Mouse (Mus musculus) heart, postnatal 25 days (tissue): ENCODE data around the gene Asic2. TPM values are rescaled to one million over a fixed set of nuclear protein-coding genes. Genes with fewer than 3 reads are reported as not detected.

ENCODE experiments used
- DNase-seq: peaks from one replicate; pipeline ENCODE4 v3.0.0; 2022; ENCODE audit warnings: low spot score
- intact Hi-C: fragments of 180-260 bp; cut with DNase I; formaldehyde crosslinking; loops from one replicate; pipeline ENCODE4 v1.15.1; 2025
- total RNA-seq, 2 experiments: library from RNA; stranded (reverse); gene quantifications; 2 replicates each; pipeline ENCODE4 v1.2.3; 2021

The Asic2 gene
- total RNA-seq, 2 experiments from 2014 or later = not detected

DNA sequence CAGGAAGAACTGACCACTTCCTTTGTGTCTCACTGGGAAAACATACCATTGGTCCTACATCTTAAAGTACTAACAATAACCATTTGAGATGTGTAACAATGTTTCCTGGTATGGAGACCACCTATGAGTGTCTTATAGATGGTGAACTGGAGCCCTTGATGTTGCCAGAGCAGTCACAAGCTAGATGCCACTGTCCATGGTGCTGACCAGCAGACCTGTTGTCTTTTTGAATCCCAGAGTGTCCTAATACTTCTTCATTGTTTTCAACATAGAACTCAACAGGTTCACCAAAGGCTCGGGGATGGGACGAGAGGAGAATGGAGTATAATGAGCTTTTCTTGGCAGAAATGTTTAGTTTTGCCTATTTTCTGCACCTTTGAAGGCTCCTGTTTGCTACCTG is 962.4 kb downstream of the Asic2 start:
- no peak for DNase-seq
- intact Hi-C loops = no loop called here

DNA sequence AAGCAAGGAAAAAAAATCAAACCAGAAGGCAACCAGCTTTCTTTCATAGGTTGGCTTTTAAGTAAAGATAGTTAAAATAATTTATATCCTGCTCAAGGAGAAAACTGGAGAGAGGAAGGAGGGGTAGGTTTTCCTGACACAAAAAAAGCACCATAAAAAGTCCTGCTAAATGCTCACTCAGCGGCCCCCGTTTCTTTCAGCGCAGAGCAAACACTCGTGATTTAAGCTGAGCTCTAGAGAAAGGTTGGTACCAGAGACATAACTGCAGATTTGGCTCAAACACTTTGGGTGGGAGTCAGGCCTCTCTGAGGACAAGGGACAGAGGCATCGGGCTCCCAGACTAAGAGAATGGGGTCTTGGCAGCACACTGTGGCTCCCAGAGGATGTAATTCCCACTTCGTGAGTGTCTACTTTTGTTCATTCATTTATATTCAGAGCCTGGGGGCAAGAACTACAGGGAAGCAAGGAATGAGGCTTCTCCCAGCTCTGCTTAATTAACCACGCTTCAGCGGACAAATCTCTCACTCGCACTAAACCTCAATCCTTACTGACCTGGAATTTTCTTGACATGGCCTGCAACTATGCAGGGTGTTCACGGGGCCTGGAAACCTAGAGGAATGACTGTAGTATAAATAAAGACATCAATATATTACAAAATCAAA is 965.4 kb downstream of the Asic2 start:
- no peak for DNase-seq
- intact Hi-C loops = no loop called here

DNA sequence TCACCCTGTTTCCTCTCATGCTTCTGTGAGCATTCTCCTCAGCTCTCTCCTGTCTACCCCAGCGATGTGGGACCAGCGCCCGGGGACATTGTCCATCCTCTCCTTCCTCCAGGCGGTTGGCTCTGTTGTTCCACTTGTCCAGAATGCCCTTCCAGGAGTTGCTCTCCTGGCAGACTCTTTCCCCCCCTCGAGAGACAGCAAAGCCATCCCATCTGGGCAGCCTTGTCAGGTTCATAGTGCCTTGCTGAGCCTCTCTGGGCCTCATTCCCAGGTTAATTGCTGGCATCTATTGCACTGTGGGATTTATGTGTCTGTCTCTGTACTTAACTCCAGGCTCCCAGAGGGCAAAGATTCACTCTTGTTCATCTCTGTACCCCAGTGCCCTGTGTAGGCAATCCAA is 972.6 kb downstream of the Asic2 start:
- intact Hi-C loops = no loop called here
- DNase-seq = no peak

DNA sequence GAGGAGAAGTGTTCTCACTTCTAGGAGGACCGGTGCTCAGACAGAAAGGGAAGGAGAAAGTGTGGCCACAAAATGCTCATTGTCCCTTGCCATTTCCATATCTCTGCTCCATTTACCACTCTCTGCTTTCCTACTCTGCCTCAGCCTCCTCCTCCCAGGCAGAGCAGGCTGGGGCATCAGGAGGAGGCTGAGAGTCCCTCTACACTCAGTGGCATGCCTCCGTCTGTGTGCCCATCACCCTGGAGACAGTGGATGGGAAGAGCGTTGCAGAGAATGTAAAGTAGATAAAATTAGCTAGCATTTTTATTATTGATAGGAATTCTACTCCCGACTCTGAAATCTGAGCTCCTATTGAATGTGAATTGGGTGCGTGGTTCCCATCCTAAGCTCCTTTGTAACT is 984.7 kb downstream of the Asic2 start:
- intact Hi-C loops = no loop called here

DNA sequence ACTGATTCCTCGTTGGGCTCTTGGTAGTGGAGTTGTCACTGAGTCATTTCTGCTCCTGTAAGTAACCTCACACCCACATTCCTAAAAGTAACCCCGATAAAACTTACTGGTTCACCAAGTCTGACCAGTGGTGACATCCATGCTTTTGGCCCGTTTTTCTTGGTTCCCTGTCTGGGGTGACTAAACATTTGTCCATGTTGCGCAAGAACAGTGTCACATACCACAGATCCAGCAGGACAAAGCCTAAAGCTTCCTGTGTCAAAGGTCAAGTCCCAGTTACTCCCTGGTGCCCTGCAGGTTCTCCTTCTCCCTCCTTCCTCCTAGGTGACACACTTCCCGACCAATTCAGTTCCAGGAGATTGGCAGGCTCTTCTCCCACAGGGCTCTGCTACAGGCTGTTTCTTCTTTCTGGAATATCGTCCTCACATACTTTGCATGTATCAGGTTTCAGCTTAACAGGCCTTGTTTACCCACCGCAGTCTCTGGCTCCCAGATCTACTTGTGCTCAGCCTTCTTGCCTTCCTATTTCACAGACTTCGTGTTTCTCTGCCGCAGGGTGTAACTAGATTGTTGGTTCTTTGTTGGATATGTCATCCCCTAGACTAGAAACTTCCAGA is 991.9 kb downstream of the Asic2 start:
- intact Hi-C loops = no loop called here
- DNase-seq = no peak

More for the DNA sequence above, 984.7 kb downstream of the Asic2 start:
- DNase-seq = no peak

DNA sequence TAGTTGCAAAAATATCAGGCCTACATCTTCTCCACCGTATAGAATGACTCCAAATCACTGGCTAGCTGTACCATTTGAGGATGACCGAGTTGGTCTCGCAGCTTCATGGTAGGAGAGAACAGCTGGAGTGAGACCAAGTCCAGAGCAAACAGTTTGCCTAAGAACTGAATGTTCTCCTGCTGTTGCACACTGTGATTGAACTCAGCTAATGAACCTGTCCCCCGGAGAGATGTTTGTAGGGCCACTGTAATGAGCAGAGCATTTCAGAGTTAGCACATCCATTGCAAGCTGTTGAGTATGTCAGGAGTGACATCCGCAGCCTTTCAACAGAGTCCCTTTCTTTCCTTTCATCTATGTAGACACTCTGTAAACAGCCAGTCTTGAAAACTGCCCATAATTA is 993.6 kb downstream of the Asic2 start:
- intact Hi-C loops = no loop called here
- no peak for DNase-seq

DNA sequence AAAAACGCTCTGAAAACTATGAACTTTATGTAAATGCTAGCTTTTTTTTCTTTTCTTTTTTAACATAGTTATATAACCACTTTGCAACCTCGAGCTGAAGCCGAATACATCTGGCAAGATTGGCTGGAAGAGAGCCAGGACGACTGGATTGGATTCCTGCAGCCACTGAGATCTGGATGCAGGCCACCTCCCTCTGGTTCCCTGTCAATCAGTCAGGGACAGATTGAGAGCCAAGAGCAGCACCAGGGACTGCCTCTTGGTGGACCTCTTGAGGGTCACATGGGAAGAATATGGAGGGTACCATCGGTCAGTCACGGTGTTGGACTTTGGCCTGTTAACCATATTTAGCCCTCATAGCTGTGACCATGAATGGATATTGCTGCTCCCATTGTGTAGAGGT is 994.3 kb downstream of the Asic2 start:
- intact Hi-C loops = no loop called here
- DNase-seq = peak; percentile 33

DNA sequence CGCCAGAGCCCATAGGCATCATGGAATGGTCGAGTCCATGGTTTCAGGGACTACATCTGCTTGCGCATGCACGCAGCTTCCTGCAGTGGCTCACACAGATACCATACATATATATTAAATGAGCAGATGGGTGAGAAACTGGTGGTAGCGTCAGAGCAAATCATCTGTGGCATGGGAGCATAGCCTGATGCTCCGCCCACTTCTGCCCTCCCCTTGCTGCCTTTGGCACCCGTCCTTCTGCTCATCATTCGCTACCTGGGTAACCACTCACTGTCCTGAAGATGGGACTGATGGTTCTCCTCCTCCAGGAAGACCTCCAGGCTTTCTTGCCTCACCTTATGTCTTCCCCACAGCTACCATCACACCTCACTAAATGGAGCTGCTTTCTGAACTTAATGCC is 995.0 kb downstream of the Asic2 start:
- intact Hi-C loops = no loop called here
- no peak for DNase-seq

DNA sequence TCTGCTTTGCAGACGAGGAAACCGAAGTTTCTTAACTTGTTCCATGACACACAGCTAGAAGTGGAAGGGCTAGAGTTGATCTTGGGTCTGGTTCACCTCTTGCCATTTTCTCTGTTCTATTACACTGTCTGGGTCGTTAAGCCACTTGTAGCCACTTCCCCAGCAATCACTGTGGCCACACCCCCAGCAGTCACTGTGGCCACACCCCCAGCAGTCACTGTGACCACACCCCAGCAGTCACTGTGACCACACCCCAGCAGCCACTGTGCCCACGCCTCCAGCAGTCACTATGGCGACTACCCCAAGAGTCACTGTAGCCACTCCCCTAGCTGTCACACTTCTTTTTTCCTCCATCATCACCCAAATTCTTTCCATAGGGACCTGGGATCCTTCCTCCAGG is 1000.7 kb downstream of the Asic2 start:
- intact Hi-C loops = no loop called here
- DNase-seq = no peak

DNA sequence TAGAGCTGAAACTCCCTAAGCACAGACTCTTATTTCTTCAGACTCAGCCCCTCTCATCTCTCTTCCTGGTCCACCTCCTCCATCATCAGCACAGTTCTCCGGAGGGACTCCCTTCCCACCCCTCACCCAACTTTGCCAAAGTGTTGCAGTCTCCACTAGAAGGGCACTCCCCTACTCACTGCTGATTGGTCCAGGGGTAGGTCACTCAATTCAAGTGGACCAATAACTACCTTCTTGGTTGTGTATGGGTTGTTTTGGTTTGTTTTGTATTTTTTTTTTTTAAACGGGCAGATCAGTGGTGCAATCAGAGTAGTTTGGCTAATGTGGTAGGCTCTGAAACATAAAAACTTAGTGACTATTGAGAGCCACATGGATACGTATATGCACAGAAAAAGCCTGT is 1002.2 kb downstream of the Asic2 start:
- no peak for DNase-seq
- intact Hi-C loops = no loop called here

DNA sequence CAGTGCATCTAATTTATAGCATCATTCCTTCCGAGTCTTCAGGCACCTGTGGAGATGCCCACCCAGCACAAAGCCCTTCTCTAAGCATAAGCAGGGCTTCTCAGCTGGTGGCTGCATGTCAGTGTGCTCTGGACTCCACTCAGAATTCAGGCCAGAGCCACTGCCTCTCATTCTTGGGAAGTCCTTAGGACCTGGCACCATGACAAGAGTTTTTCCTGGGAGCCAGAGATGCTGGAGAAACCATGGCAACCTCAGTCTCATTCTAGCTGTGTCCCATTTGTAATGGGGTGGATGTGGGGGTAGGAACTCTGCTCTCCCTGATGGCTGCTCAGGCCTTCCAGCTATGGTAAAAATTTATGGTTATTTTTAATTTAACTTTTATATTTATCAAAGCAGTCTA is 1006.9 kb downstream of the Asic2 start:
- no peak for DNase-seq
- intact Hi-C loops = no loop called here

DNA sequence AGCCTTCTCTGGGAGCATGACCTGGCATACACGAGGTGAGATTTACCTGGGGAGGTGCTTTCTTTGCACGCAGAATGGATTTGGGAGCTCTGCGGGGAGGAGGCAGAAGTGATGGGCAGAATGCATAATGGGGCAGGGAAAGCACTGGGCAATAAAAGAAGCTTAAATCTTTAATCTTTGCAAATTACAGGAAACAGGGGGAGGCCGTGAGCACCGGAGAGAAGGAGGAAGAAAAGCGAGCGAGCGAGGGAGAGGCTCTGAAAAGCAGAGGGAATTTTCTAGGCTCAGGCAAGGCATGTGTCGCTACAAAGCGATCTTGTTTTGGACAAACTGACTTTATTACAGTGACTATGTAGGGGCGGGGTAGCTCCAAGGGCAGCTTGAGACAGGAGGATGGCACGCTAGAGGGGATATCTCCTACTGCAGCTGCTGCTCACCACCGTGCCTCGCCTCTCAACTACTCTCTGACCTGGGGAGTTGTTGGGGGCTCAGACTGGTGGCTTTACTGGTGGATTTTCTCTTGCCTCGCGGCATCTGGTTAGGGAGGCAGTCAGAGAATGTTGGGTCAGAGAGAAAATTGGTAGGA is 1010.1 kb downstream of the Asic2 start:
- intact Hi-C loops = no loop called here
- DNase-seq = no peak

DNA sequence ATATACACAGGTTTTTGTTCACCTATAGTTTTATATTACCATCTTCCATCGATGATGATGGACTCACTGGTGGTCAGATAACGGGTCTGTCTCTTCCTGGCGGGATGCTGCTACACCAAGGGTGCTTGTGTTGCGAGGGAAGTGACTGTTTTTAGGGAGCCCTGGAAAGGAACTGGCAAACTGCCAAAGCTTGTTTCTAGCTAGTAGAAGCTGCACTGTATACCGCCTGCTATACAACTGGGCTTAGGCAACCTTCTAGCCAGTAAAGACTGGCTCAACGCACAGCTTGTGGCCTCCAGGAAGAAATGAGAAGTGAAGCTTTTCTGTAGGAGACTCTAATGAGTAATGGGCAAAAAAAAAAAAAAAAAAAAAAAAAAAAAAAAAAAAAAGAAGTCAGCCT is 1012.3 kb downstream of the Asic2 start:
- intact Hi-C loops = no loop called here
- DNase-seq = no peak

DNA sequence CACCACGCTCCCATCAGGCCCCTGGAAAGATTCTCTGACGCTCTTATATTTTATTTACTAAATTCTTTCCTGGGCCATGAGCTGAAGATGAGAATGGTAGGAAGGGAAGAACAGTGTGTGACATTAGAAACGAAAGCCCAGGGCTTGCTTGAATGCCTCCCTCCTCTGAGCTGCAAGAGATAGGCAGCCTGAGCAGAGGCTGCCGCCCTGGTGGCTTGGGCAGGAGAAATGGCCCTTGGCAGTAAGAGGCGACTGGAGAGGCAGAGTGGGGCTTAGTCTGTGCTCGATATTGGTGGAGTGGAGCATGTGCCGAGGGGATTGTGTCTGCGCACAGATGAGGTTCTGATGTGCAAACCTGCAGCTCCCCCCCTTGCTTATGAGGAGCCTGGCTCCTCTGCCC is 1014.1 kb downstream of the Asic2 start:
- DNase-seq = no peak
- intact Hi-C loops = no loop called here

DNA sequence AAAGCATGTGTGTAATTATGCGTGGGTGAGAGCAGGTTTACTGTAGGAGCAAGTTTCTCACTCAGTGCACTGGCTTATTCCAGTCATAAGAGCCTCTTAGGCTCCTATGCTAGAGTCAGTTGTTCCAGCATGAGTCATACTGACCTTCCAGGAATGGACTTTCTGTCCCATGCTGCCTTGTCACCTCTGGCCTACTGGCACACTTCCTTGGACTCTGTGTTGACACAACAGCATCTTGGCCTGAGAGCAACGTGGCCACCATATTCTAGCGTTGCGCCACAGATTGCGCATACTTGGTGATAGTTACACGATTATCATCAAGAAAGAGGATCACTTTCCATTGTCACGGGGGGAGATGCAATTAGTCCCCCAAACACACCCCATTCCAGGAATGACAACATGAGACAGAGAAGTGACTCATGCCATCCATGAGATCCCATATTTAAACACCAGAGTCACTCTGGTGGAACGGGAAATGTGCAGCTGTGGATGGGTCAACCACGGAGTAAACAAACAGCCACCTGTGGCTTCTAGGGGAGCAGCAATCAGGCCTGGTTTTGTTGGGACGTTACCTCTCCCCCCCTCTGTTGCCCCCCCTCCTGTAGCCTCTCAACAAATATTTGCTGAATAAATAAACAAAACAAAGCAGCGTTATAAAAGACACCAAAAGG is 1019.1 kb downstream of the Asic2 start:
- DNase-seq = no peak
- intact Hi-C loops = no loop called here

DNA sequence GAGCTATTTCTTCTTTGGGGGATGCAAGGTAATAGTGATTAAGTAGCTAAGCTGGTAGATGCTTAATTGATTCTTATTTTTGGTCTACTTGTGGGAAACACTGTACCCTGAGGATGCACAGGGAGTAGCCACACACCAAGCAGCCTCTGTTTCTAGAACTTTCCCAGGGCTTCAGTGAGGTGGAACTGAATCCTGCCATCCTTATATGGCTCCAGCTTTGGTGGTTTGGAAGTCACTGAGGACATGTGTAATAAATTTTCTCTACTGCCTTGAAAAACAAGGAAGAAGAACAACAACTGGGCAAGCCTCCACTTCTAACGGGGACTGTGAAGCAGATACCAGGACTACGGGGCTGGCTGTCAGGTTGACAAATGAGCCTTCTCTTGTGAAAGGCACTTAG is 1020.2 kb downstream of the Asic2 start:
- DNase-seq = no peak
- intact Hi-C loops = no loop called here

DNA sequence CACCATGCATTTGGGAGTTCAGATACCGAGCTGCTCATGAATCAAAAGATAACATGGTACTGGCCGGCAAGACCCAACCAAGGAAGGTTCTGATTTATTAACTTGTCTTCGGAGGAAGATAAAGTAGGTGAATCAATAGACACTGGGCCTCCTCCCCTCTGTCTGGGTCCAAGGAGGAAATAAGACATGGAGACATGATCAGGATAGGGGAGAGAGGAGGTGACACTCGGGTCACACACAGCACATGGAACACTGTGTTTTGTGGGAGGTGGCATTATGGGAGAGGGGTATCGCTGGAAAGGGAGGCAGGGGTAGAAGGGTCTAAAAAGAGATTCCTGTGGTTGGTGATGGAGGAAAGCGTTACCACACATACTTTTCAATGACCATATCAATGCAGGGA is 1022.1 kb downstream of the Asic2 start:
- intact Hi-C loops = no loop called here
- DNase-seq = no peak

DNA sequence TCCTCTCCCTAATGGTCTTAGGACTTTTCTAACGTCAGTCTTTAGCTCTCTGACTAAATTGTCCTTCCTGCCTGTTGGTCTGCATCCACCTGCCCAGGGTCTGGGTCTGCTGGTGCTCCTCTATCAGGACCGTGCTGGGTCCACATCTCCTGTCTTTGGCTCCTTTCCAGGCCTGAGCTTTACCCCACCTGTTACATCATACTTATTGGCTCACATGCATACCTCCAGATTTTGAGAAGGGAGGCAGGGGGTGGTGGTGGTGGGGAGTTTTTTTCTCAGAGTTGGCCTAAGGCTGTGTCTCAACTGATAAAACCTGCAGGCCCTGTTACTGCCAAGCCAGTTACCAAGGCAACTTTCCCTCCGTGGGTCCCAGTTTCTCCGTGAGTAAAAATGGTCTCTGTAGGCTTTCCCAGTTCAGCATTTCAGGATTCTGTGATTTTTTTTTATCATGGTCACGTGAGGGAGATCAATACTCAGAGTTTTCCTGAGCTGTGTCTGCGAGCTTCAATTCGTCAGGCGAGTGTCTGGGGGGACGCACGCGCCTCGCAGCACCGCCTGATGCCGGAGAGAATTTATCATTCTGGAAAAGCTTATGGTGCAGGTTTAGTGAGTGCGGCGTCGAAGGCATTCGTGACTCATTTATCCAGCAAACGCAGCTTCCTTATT is 1044.8 kb downstream of the Asic2 start:
- no peak for DNase-seq
- intact Hi-C loops = no loop called here

DNA sequence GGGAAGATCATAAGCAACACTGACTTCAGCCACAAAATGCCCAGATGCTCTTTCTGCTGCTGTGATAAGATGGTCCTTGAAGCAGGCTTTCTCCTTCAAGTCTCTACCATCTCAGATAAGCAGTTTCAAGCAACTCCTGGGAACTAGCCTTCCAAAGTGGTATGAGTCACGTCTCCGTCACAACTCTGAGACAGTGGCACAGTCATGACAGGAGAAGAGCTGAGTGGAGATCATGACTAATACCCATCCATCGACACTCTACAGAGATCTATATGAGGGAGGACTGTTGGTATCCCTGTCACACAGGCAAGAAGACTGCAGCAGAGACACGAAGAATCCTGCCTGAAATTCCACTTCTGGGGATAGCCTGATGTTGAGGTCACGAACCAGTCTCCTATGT is 1049.9 kb downstream of the Asic2 start:
- DNase-seq = no peak
- intact Hi-C loops = no loop called here

DNA sequence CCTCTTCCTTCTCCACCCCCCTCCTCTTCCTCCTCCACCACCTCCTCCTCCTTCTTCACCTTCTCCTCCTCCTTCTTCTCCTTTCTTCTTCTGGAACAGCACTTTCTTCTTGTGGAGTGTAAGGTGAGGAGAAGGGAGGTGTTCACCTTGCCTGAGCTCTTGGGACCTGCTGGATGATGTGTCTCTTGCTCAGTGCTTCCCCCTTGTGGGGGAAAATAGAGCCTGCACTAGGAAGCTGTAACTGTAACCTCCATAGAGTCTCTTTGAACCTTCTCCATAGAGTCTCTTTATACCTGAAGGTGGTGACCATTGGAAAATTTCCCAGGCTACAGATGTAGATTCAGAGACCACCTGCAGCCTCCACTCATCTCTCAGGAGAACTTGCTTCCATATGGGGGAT is 1050.6 kb downstream of the Asic2 start:
- DNase-seq = no peak
- intact Hi-C loops = no loop called here
